Mouse (Mus musculus) kidney, embryonic 14.5 days (tissue): Measurements from ENCODE around the gene Srp68. TPM values are rescaled to one million over a fixed set of nuclear protein-coding genes. Genes with fewer than 3 reads are reported as not detected.

Experiments
- ATAC-seq: fragments of 200-750 bp; cut with Nextera tagmentation; 2 replicates; pipeline ENCODE4 v1.8.0; 2017; ENCODE audit warnings: moderate number of reproducible peaks, mild to moderate bottlenecking, moderate TSS enrichment, moderate library complexity; ENCODE audit not compliant: low FRiP score, low TSS enrichment
- H3K27ac ChIP-seq: fragments of 300-500 bp; sonication (generic); 2 replicates; pipeline ENCODE4 v1.5.1; 2014; ENCODE audit warnings: low read depth, mild to moderate bottlenecking, low read length, moderate library complexity, mixed read lengths
- H3K27me3 ChIP-seq: fragments of 300-500 bp; sonication (generic); 2 replicates; pipeline ENCODE4 v1.6.1; 2014; ENCODE audit warnings: mild to moderate bottlenecking, low read length; ENCODE audit not compliant: control insufficient read depth, insufficient read depth
- H3K36me3 ChIP-seq: fragments of 300-500 bp; sonication (generic); 2 replicates; pipeline ENCODE4 v1.6.1; 2014; ENCODE audit warnings: low read length, mixed read lengths; ENCODE audit not compliant: control insufficient read depth, insufficient read depth
- H3K4me1 ChIP-seq: fragments of 300-500 bp; sonication (generic); 2 replicates; pipeline ENCODE4 v1.6.1; 2014; ENCODE audit warnings: low read length, mixed read lengths; ENCODE audit not compliant: control insufficient read depth, insufficient read depth
- H3K4me2 ChIP-seq: fragments of 300-500 bp; sonication (generic); replicated peaks from 2 replicates; pipeline ENCODE4 v1.6.1; 2014; ENCODE audit warnings: low read depth, mild to moderate bottlenecking, low read length
- H3K4me3 ChIP-seq: fragments of 300-500 bp; sonication (generic); 2 replicates; pipeline ENCODE4 v1.5.1; 2014; ENCODE audit warnings: mild to moderate bottlenecking, low read length
- H3K9ac ChIP-seq: fragments of 300-500 bp; sonication (generic); 2 replicates; pipeline ENCODE4 v1.6.1; 2014; ENCODE audit warnings: low read depth, mild to moderate bottlenecking, low read length, moderate library complexity
- H3K9me3 ChIP-seq: fragments of 300-500 bp; sonication (generic); 2 replicates; pipeline ENCODE4 v1.6.1; 2016; ENCODE audit warnings: low read length; ENCODE audit not compliant: control insufficient read depth
- WGBS: fragments of 180-500 bp; shearing (Covaris S2); extraction: QIAGEN DNeasy Blood & Tissue Kit; methylation state at CpG from one replicate; pipeline ENCODE4 v1.1.7; 2014; 5-methylcytosine and 5-hydroxymethylcytosine counted together
- polyA plus RNA-seq: library from polyadenylated mRNA; unstranded; fragments of >200 nt; fragmentation: Nextera tagmentation; extraction: Ambion mirVana; gene quantifications from 2 replicates; pipeline ENCODE4 v1.2.1, GENCODE M21; 2014

Srp68 gene
- polyA plus RNA-seq: 60.6 and 85.6 TPM in 2 replicates

GRCm38 (mm10) chr11:116274045-116274666 lies at the start of gene Srp68:
Gene Srp68 (minus strand): TSS chr11:116274217.
- peaks cover 22% of the 10 kb centered on the region for H3K36me3 ChIP-seq
- peak; percentile 98 for ATAC-seq

GRCm38 (mm10) chr11:116318719-116319659 lies 45.0 kb upstream of the Srp68 start:
- peak; percentile 87 for ATAC-seq

More at GRCm38 (mm10) chr11:116274045-116274666, at the start of gene Srp68:
- WGBS: 3% methylated on average over 32 of the region's 32 CpGs
- H3K9ac ChIP-seq: peak within 1 kb of the TSS; percentile 97
- peak within 1 kb of the TSS; percentile 99 for H3K4me3 ChIP-seq
- H3K9me3 ChIP-seq: no peaks in the 10 kb centered on the region
- H3K27me3 ChIP-seq: no peaks in the 10 kb centered on the region
- H3K4me2 ChIP-seq: peak within 1 kb of the TSS; percentile 87
- peaks cover 13% of the 10 kb centered on the region for H3K4me1 ChIP-seq
- H3K27ac ChIP-seq: peak within 1 kb of the TSS; percentile 79

GRCm38 (mm10) chr11:116312359-116312758 lies 38.3 kb upstream of the Srp68 start:
- H3K4me2 ChIP-seq: no peak overlapping the region
- H3K4me1 ChIP-seq: no peaks in the 10 kb centered on the region
- WGBS: 47% methylated on average over 8 of the region's 8 CpGs
- H3K27ac ChIP-seq: no peak overlapping the region
- H3K4me3 ChIP-seq: no peak overlapping the region
- ATAC-seq: no peak
- H3K9me3 ChIP-seq: no peaks in the 10 kb centered on the region
- no peak overlapping the region for H3K9ac ChIP-seq
- no peaks in the 10 kb centered on the region for H3K27me3 ChIP-seq
- H3K36me3 ChIP-seq: no peaks in the 10 kb centered on the region

More at GRCm38 (mm10) chr11:116318719-116319659, 45.0 kb upstream of the Srp68 start:
- Histone ChIP-seq H3K36me3 (no peaks in the 10 kb centered on the region), H3K9me3 (no peaks in the 10 kb centered on the region), H3K27ac (no peak overlapping the region), H3K27me3 (no peaks in the 10 kb centered on the region), H3K4me2 (peak overlapping the region; percentile 97), H3K9ac (peak overlapping the region; percentile 70), H3K4me1 (0 out of 2 replicates have a peak, but pooled peaks cover 4% of the 10 kb centered on the region), H3K4me3 (peak overlapping the region; percentile 45)
- 2% methylated on average over 41 of the region's 41 CpGs for WGBS

- Histone ChIP-seq H3K4me3 (no peak overlapping the region), H3K4me1 (no peaks in the 10 kb centered on the region), H3K27ac (no peak overlapping the region), H3K9me3 (no peaks in the 10 kb centered on the region), H3K27me3 (no peaks in the 10 kb centered on the region), H3K36me3 (no peaks in the 10 kb centered on the region), H3K9ac (no peak overlapping the region), H3K4me2 (no peak overlapping the region)
- WGBS: 39% methylated on average over 8 of the region's 8 CpGs
- no peak for ATAC-seq
Measured at GRCm38 (mm10) chr11:116311169-116311568, 37.2 kb upstream of the Srp68 start.

GRCm38 (mm10) chr11:116309601-116310000 lies 35.6 kb upstream of the Srp68 start:
- Histone ChIP-seq H3K36me3 (peaks cover 3% of the 10 kb centered on the region), H3K4me1 (no peaks in the 10 kb centered on the region; the same call in 1 of the 2 replicates), H3K9ac (no peak overlapping the region), H3K4me3 (no peak overlapping the region), H3K27ac (no peak overlapping the region), H3K9me3 (no peaks in the 10 kb centered on the region), H3K4me2 (no peak overlapping the region), H3K27me3 (no peaks in the 10 kb centered on the region)
- no peak for ATAC-seq
- 83% methylated on average over 3 of the region's 3 CpGs for WGBS

- peaks cover 20% of the 10 kb centered on the region for H3K36me3 ChIP-seq
- H3K9ac ChIP-seq: no peak overlapping the region
- WGBS: 90% methylated on average over 12 of the region's 12 CpGs
- H3K9me3 ChIP-seq: no peaks in the 10 kb centered on the region
- no peaks in the 10 kb centered on the region; the same call in 1 of the 2 replicates for H3K4me1 ChIP-seq
- no peak overlapping the region for H3K27ac ChIP-seq
- no peak for ATAC-seq
- H3K27me3 ChIP-seq: no peaks in the 10 kb centered on the region
- H3K4me2 ChIP-seq: no peak overlapping the region
- H3K4me3 ChIP-seq: no peak overlapping the region
Measured at GRCm38 (mm10) chr11:116307762-116308531, 33.9 kb upstream of the Srp68 start.

- ATAC-seq: peak; percentile 41; the same call in 1 of the 2 replicates
- Histone ChIP-seq H3K4me1 (no peaks in the 10 kb centered on the region; the same call in 1 of the 2 replicates), H3K9ac (peak within 1 kb of the TSS; percentile 77), H3K9me3 (no peaks in the 10 kb centered on the region), H3K36me3 (peaks cover 26% of the 10 kb centered on the region), H3K4me2 (peak within 1 kb of the TSS; percentile 91), H3K27me3 (no peaks in the 10 kb centered on the region), H3K27ac (no peak within 1 kb of the TSS), H3K4me3 (peak within 1 kb of the TSS; percentile 76)
- WGBS: 78% methylated on average over 10 of the region's 10 CpGs
Measured at GRCm38 (mm10) chr11:116307019-116307725, 33.2 kb upstream of the Srp68 start, which contains the start of gene Exoc7. Gene Exoc7 (minus strand): TSS chr11:116307233.
